Comparison of ENCODE assay signal across 16 mouse cellular contexts in genomic region chr1:133368644-133369043, GRCm38 (mm10). TPM values are rescaled to one million over a fixed set of nuclear protein-coding genes. Genes with fewer than 3 reads are reported as not detected.
DNase-seq lines count a peak whose midpoint lies in the region; ATAC-seq lines count a peak whose summit lies in the region.
"Had no signal": no experiment of that assay in that cellular context is flagged by ENCODE, and none has a peak within 500 bp of the region (broad histone marks: within the 10 kb centered on the region; RNA-seq: fewer than 3 reads in every experiment).

No protein-coding gene starts in this region.

- H3K27ac ChIP-seq in hindbrain, embryonic 10.5 days = peak overlapping the region; percentile 54; the same call in 1 of the 2 replicates
- no peak overlapping the region for H3K27ac ChIP-seq in hindbrain, embryonic 13.5 days
- H3K27ac ChIP-seq in limb, embryonic 10.5 days = 0 out of 2 replicates have a peak overlapping the region, but pooled peaks have one; percentile 77
- no peak overlapping the region for H3K27ac ChIP-seq in forebrain, embryonic 11.5 days (ENCODE audit: low read depth, low read length)

- H3K27me3 ChIP-seq in hindbrain, embryonic 10.5 days (ENCODE audit: insufficient read depth, poor library complexity, severe bottlenecking) = peaks cover 38% of the 10 kb centered on the region
- peaks cover 34% of the 10 kb centered on the region for H3K27me3 ChIP-seq in hindbrain, embryonic 13.5 days
- peaks cover 41% of the 10 kb centered on the region for H3K27me3 ChIP-seq in limb, embryonic 10.5 days (ENCODE audit: low read depth, poor library complexity, severe bottlenecking)
- peaks cover 19% of the 10 kb centered on the region for H3K27me3 ChIP-seq in forebrain, embryonic 11.5 days (ENCODE audit: control insufficient read depth, insufficient read depth, low read length)

- WGBS in hindbrain, embryonic 10.5 days = 53% methylated on average over 10 of the region's 10 CpGs
- 63% methylated on average over 10 of the region's 10 CpGs for WGBS in hindbrain, embryonic 13.5 days
- WGBS in limb, embryonic 10.5 days = 53% methylated on average over 10 of the region's 10 CpGs
- 68% methylated on average over 10 of the region's 10 CpGs for WGBS in forebrain, embryonic 11.5 days

- peaks cover 62% of the 10 kb centered on the region for H3K4me1 ChIP-seq in hindbrain, embryonic 10.5 days (replicated peaks)
- H3K4me1 ChIP-seq in hindbrain, embryonic 13.5 days (replicated peaks) = peaks cover 39% of the 10 kb centered on the region
- H3K4me1 ChIP-seq in limb, embryonic 10.5 days = peaks cover 57% of the 10 kb centered on the region
- peaks cover 14% of the 10 kb centered on the region for H3K4me1 ChIP-seq in forebrain, embryonic 11.5 days (replicated peaks; ENCODE audit: control insufficient read depth, insufficient read depth, low read length)

- H3K9ac ChIP-seq in hindbrain, embryonic 13.5 days = no peak overlapping the region
- H3K9ac ChIP-seq in forebrain, embryonic 11.5 days (ENCODE audit: low read length) = no peak overlapping the region

- no peak overlapping the region for H3K4me2 ChIP-seq in hindbrain, embryonic 13.5 days
- no peak overlapping the region for H3K4me2 ChIP-seq in forebrain, embryonic 11.5 days (ENCODE audit: low read depth, low read length, severe bottlenecking)
- H3K4me2 ChIP-seq: liver, embryonic 11.5 days had no signal

- no peaks in the 10 kb centered on the region for H3K36me3 ChIP-seq in hindbrain, embryonic 10.5 days
- H3K36me3 ChIP-seq in hindbrain, embryonic 13.5 days = no peaks in the 10 kb centered on the region
- no peaks in the 10 kb centered on the region for H3K36me3 ChIP-seq in limb, embryonic 10.5 days
- H3K36me3 ChIP-seq in forebrain, embryonic 11.5 days (ENCODE audit: control insufficient read depth, insufficient read depth, low read length) = no peaks in the 10 kb centered on the region
- H3K36me3 ChIP-seq: G1E had no signal

- H3K9me3 ChIP-seq in hindbrain, embryonic 10.5 days = no peaks in the 10 kb centered on the region
- no peaks in the 10 kb centered on the region for H3K9me3 ChIP-seq in hindbrain, embryonic 13.5 days
- no peaks in the 10 kb centered on the region for H3K9me3 ChIP-seq in limb, embryonic 10.5 days (replicated peaks)
- no peaks in the 10 kb centered on the region for H3K9me3 ChIP-seq in forebrain, embryonic 11.5 days (ENCODE audit: control insufficient read depth, low read length)

- DNase-seq in cerebellum, adult 11-12 months = no peak
- DNase-seq in hindbrain, embryonic 10.5 days (ENCODE audit: low spot score) = no peak
- peak; percentile 25 for DNase-seq in adrenal gland, postnatal 25 days
- DNase-seq in limb, embryonic 10.5 days (ENCODE audit: low spot score) = no peak
- DNase-seq in Muller cell, postnatal 12 days (ENCODE audit: inconsistent ontology term) = no peak
- no peak for DNase-seq in forebrain, embryonic 11.5 days (ENCODE audit: low spot score)
- DNase-seq: midbrain, embryonic 14.5 days; thymus, adult 2 months had no signal

- no peak overlapping the region for H3K4me3 ChIP-seq in hindbrain, embryonic 10.5 days
- H3K4me3 ChIP-seq in hindbrain, embryonic 13.5 days = no peak overlapping the region
- no peak overlapping the region for H3K4me3 ChIP-seq in limb, embryonic 10.5 days
- H3K4me3 ChIP-seq in forebrain, embryonic 11.5 days (ENCODE audit: low read depth, low read length) = no peak overlapping the region

- peak; percentile 13; the same call in 1 of the 2 replicates for ATAC-seq in cerebellum, adult (ENCODE audit: insufficient number of reproducible peaks, low FRiP score, low TSS enrichment)
- ATAC-seq in hindbrain, embryonic 13.5 days (ENCODE audit: low FRiP score) = no peak
- ATAC-seq in forebrain, embryonic 11.5 days (replicated peaks; ENCODE audit: low FRiP score) = no peak

RNA-seq across cellular contexts. Expression of gene Etnk2, which starts 5.3 kb away (rescaled TPM):
- 2.9 and 4.1 TPM in 2 replicates for polyA plus RNA-seq in hindbrain, embryonic 10.5 days (2016; fragmentation: Nextera tagmentation; extraction: Ambion mirVana)
- polyA plus RNA-seq in hindbrain, embryonic 13.5 days (2015; fragmentation: Nextera tagmentation; extraction: Ambion mirVana) = 9.9 and 10.3 TPM in 2 replicates
- total RNA-seq in adrenal gland, postnatal 25 days (2021) = 5.9 and 6.3 TPM in 2 replicates
- polyA plus RNA-seq in limb, embryonic 10.5 days (2016; fragmentation: Nextera tagmentation; extraction: Ambion mirVana) = 1.7 and 2.0 TPM in 2 replicates
- 1.8 and 2.7 TPM in 2 replicates for polyA plus RNA-seq in forebrain, embryonic 11.5 days (2014; fragmentation: Nextera tagmentation; extraction: Ambion mirVana)
- polyA plus RNA-seq: G1E had no signal

RNA-seq across cellular contexts. Expression of gene Ren1, which starts 18.3 kb away (rescaled TPM):
- 0.22 and 0.37 TPM in 2 replicates for polyA plus RNA-seq in hindbrain, embryonic 10.5 days (2016; fragmentation: Nextera tagmentation; extraction: Ambion mirVana)
- 3.7 and 4.2 TPM in 2 replicates for polyA plus RNA-seq in hindbrain, embryonic 13.5 days (2015; fragmentation: Nextera tagmentation; extraction: Ambion mirVana)
- total RNA-seq in adrenal gland, postnatal 25 days (2021) = 3.9 and 6.0 TPM in 2 replicates
- 0.09 TPM in 1 of 2 replicates, not detected in the other for polyA plus RNA-seq in limb, embryonic 10.5 days (2016; fragmentation: Nextera tagmentation; extraction: Ambion mirVana)
- polyA plus RNA-seq in forebrain, embryonic 11.5 days (2014; fragmentation: Nextera tagmentation; extraction: Ambion mirVana) = not detected in 2 replicates
- total RNA-seq: G1E had no signal
- polyA plus RNA-seq: G1E; heart, embryonic 11.5 days; midbrain, embryonic 14.5 days; neural tube, embryonic 11.5 days had no signal

RNA-seq across cellular contexts. Expression of gene Kiss1, which starts 47.0 kb away (rescaled TPM):
- polyA plus RNA-seq in hindbrain, embryonic 10.5 days (2016; fragmentation: Nextera tagmentation; extraction: Ambion mirVana) = not detected in 2 replicates
- polyA plus RNA-seq in hindbrain, embryonic 13.5 days (2015; fragmentation: Nextera tagmentation; extraction: Ambion mirVana) = 0.38 TPM in 1 of 2 replicates, not detected in the other
- not detected in 2 replicates for total RNA-seq in adrenal gland, postnatal 25 days (2021)
- not detected in 2 replicates for polyA plus RNA-seq in limb, embryonic 10.5 days (2016; fragmentation: Nextera tagmentation; extraction: Ambion mirVana)
- 0.43 TPM in 1 of 2 replicates, not detected in the other for polyA plus RNA-seq in forebrain, embryonic 11.5 days (2014; fragmentation: Nextera tagmentation; extraction: Ambion mirVana)
- total RNA-seq: G1E had no signal
- polyA plus RNA-seq: G1E; heart, embryonic 11.5 days; kidney, embryonic 16.5 days; liver, embryonic 11.5 days; midbrain, embryonic 14.5 days; neural tube, embryonic 11.5 days; thymus, adult 2 months had no signal

RNA-seq across cellular contexts. Expression of gene Sox13, which starts 55.5 kb away (rescaled TPM):
- polyA plus RNA-seq in hindbrain, embryonic 10.5 days (2016; fragmentation: Nextera tagmentation; extraction: Ambion mirVana) = 28.3 and 28.4 TPM in 2 replicates
- polyA plus RNA-seq in hindbrain, embryonic 13.5 days (2015; fragmentation: Nextera tagmentation; extraction: Ambion mirVana) = 7.9 and 8.0 TPM in 2 replicates
- total RNA-seq in adrenal gland, postnatal 25 days (2021) = 20.0 and 21.3 TPM in 2 replicates
- 10.3 and 12.9 TPM in 2 replicates for polyA plus RNA-seq in limb, embryonic 10.5 days (2016; fragmentation: Nextera tagmentation; extraction: Ambion mirVana)
- 12.3 TPM in 2 replicates for polyA plus RNA-seq in forebrain, embryonic 11.5 days (2014; fragmentation: Nextera tagmentation; extraction: Ambion mirVana)

RNA-seq across cellular contexts. Expression of gene Golt1a, which starts 59.0 kb away (rescaled TPM):
- polyA plus RNA-seq in hindbrain, embryonic 10.5 days (2016; fragmentation: Nextera tagmentation; extraction: Ambion mirVana) = not detected in 2 replicates
- 0.10 TPM in 1 of 2 replicates, not detected in the other for polyA plus RNA-seq in hindbrain, embryonic 13.5 days (2015; fragmentation: Nextera tagmentation; extraction: Ambion mirVana)
- total RNA-seq in adrenal gland, postnatal 25 days (2021) = 0.43 and 1.0 TPM in 2 replicates
- polyA plus RNA-seq in limb, embryonic 10.5 days (2016; fragmentation: Nextera tagmentation; extraction: Ambion mirVana) = not detected in 2 replicates
- not detected in 2 replicates for polyA plus RNA-seq in forebrain, embryonic 11.5 days (2014; fragmentation: Nextera tagmentation; extraction: Ambion mirVana)
- total RNA-seq: G1E; layer of hippocampus, postnatal 10 days had no signal
- polyA plus RNA-seq: G1E; heart, embryonic 11.5 days; midbrain, embryonic 14.5 days; neural tube, embryonic 11.5 days had no signal

Comparison
In these comparisons a context has a peak if more than half of its experiments do, and no peak if none do; other contexts are left out.
1. H3K27ac ChIP-seq: peak in hindbrain, embryonic 10.5 days (single experiment) and limb, embryonic 10.5 days (single experiment); none in hindbrain, embryonic 13.5 days (single experiment) and forebrain, embryonic 11.5 days (single experiment).